Mouse (Mus musculus) brain, embryonic 18.5 days (tissue): ENCODE results near the gene Ensa.
A peak's percentile ranks its signal among the peaks of the same experiment; 100 is the strongest.
"Not testable (repeated sequence)": the region's sequence is repeated elsewhere in the genome, so short reads cannot be mapped to it uniquely, and the experiment has no call there.

Experiments
- DNase-seq: peaks from one replicate; pipeline ENCODE4 v3.0.0-alpha.2; 2012; ENCODE audit warnings: low read depth, low spot score

The Ensa gene

DNA sequence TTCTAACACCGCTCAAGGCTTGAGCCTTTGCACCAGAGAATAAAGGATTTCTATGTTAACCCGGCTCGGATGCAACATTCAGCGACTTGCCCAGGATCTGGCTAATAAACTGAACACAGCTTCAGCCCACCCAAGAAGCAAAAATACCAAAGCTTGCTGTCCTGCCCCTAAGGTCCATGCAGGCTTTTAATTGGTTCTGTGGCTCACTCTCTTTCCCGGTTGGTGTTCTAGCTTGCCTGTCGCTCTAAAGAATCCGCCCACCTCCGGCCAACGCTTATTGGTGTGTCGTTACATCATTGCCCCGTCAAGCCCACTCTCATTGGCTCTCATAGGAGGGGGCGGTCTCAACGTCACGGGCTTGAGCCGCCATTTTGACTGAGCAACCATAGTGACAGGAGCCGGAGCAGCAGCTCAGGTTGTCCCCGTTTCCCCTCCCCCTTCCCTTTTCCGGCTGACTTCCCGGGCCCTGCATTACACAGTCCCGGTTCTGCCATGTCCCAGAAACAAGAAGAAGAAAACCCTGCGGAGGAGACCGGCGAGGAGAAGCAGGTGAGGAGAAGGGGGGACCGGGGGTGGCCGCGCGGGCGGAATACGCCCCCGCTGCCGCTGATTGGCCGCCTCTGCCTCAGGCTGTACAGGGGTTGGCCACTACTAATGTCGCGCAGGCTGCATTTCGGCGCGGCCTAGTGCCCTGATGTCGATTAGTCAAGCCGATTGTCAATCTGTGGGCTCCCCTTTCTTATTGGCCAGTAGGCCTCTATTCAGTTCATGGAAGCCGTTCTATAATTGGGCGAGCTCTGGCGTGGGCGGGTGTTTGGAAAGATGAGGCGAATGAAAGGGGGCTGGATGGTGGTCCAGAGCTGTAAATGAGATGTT is at the start of gene Ensa:
Gene Ensa, plus strand, starts transcription at position 366 of the 876 bp plus-strand sequence.
- peak; percentile 100 for DNase-seq

GRCm38 (mm10) chr3:95587754-95588603 is 36.8 kb upstream of the Ensa start:
- no peak for DNase-seq

GRCm38 (mm10) chr3:95588604-95589086 is 36.1 kb upstream of the Ensa start, which contains the start of gene Golph3l:
Gene Golph3l, plus strand, starts transcription at chr3:95588934.
- DNase-seq = peak; percentile 97

DNA sequence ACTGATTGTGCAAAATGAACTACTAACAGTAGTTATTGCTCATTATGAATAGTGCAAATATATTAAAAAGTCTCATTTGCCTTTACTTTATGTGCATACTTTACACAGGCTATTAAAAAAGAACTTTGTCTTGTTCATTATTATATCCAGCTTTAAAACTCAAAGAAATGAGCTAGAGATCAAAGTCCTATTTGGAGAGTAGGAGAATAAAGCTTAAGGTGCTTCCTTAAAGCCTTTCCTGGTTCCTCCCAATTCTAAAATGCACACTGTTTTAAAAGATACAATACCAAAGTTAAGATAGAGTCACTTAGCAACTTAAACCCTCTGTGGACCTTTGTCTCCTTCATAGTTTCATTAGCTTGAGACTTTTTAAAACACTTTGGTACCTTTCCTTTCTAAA is 26.1 kb upstream of the Ensa start:
- no peak for DNase-seq

- DNase-seq = no peak
Observed at GRCm38 (mm10) chr3:95601287-95601686, 23.5 kb upstream of the Ensa start.

GRCm38 (mm10) chr3:95606096-95606495 is 18.7 kb upstream of the Ensa start:
- DNase-seq = no peak

- DNase-seq = no peak
Observed at GRCm38 (mm10) chr3:95609195-95609594, 15.6 kb upstream of the Ensa start.

DNA sequence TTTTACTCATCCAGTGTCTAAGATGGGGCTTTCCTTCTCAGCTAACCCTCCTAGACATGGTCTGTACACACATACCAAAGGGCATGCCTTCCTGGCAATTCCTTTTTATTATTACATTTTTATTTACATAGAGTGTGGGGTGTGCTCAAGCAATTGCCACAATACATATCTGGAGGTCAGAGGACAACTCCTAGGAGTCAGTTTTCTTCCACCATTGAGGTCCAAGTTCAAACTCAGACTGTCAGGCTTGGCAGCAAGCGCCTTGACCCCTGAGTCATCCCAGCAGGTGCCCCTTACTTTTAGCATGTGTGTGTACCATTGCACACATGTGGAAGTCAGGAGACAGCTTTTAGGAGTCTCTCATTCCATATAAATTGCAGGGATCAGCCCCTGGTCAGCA is 10.8 kb upstream of the Ensa start:
- DNase-seq = no peak

DNA sequence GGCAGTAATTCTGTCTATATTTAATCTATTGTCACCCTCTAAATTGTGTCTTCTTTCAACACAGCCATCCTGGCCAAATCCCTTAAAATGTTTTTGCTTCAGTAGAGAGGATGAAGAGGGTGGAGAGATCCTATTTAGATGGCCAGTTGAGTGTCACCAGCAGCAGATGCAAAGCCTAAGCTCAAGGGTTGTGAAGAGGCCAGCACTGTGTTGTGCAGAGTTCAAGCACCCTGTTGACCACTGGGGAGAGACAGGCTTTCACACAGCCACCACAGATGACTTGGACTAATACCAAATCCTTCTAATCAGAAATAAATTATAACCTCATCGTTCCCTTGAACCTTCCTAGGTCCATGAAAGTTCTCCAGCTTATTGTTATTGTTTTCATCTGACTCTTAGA is 6.3 kb upstream of the Ensa start:
- DNase-seq = no peak

GRCm38 (mm10) chr3:95621241-95621640 is 3.6 kb upstream of the Ensa start:
- no peak for DNase-seq

GRCm38 (mm10) chr3:95622421-95622820 is 2.4 kb upstream of the Ensa start:
- DNase-seq = not testable (repeated sequence)

DNA sequence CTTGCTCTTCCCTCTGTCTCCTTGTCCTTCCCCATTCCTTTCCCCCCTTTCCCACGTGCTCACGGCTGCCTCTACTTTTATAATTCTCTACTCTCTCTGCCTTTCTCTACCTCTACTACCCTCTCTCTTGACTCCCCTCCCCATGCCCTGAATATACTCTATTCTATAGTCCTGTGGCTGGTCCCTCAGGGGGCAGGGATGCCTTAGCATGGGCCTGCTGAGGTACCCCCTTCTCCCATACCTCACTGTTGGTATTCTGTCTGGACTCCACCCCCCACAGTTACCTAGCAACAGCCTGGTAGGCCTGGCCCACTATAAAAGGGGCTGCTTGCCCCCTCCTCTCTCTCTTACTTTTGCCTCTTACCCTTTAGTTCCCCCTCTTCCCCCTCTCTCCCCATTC is 1.2 kb upstream of the Ensa start:
- no peak for DNase-seq

DNA sequence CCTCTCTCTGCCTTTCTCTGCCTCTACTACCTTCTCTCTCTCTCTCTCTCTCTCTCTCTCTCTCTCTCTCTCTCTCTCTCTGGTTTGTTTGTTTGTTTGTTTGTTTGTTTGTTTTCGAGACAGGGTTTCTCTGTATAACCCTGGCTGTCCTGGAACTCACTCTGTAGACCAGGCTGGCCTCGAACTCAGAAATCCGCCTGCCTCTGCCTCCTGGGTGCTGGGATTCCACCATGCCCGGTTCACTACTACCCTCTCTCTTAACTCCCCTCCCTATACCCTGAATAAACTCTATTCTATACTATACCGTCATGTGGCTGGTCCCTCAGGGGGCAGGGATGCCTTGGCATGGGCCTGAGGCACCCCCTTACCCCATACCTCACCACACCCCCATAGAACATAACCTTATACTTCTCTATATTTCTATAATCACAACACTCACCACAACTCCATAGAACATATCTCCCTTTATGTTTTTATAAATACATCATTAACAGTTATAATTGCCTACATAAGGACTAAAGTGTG is 740 bp upstream of the Ensa start:
- DNase-seq = not testable (repeated sequence)

DNA sequence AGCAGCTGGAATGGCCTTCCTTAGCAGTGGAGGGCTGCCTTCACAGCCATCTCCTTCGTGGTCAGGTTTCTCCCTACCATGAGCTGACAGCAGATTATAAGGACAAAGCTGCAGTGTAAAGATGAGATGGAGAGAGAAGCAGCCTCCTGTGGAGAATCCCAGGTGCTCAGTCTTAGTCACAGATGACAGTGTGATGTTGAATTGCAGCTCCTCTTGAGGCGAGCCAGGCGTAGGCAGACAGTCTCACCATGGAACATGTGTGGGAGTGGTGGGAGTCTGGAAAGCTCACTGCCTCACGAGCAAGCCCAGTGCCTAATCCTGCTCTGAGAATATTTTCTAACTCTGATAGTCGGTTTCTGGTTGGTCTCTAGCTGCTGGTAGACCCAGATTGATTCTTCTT is 3.0 kb downstream of the Ensa start:
- no peak for DNase-seq

DNA sequence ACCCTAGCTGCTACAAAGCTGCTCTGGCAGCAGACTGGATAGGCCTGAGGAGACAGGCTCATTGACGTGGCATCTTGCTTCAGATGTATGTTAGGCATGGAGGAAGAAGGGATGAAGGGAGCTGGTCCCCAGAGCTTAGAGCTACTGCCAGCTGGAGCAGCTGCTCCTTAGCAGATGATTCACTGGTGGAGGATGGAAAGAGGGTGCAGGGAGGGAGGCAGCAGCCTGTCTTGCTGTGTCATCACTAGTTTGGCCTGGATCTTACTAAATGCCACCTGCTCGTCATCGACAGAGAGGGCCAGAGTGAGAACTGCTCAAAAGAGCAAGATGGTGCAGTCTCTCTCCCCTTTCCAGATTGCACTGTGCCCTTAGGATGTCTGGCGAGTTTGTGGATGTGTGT is 5.0 kb downstream of the Ensa start:
- DNase-seq = no peak

GRCm38 (mm10) chr3:95630856-95631255 is 6.1 kb downstream of the Ensa start:
- no peak for DNase-seq

- DNase-seq = no peak
Observed at GRCm38 (mm10) chr3:95631304-95631703, 6.5 kb downstream of the Ensa start.

DNA sequence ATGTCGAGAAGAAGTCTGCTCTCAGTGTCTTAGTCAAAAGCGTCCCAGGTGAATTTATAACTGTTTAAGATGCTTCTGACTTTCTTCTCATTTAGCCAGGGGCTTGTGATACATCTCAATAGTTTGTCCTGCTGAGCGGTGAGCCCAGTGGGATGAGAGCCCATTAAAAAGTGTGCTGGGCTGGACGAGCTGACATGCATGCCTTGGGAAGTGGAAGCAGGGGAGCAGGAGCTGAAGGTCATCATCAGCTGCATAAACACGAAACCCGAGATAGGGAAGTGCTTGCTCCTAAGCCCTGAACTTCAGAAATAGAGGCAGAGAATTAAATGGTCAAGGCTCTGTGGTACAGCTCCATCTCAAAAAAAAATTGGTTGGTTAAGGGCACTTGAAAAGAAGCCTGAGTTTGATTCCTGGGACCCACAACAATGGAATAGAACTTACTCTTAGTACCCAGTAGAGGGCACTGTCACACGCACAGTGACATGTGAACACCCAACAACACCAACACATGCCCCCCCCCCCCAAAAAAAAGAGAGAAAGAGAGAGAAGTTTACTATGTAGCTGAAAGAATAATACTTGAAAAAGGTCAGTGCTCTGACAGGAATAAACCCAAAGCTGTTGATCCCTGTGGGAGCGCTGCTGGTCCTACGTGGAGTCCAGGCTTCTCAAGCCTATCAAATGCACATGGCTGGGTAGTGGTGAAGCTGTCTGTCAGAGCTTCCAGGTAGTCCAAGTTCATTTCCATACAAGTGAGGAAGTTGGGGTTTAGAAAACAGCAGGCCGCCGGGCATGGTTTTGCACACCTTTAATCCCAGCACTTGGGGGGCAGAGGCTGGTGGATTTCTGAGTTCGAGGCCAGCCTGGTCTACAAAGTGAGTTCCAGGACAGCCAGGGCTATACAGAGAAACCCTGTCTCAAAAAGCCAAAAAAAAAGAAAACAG is 8.1 kb downstream of the Ensa start:
- DNase-seq = no peak

DNA sequence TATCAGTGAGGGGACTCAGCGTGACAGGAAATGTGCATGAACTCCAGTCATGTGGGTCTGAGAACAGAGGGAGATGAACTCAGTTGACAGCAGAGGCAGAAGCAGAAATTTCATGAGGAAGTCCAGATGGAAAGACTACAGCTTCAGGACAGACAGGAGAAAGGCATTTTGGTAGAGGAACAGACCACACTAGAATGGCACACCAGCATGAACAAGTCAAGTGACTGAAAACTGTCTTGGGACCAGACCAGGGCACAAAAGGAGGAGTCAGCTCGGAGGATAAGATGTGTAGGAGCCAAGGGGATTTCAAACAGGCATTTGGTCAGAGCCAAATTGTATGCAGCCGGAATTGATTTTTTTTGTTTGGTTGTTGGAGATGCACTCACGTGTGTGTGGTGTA is 10.8 kb downstream of the Ensa start:
- DNase-seq = no peak

DNA sequence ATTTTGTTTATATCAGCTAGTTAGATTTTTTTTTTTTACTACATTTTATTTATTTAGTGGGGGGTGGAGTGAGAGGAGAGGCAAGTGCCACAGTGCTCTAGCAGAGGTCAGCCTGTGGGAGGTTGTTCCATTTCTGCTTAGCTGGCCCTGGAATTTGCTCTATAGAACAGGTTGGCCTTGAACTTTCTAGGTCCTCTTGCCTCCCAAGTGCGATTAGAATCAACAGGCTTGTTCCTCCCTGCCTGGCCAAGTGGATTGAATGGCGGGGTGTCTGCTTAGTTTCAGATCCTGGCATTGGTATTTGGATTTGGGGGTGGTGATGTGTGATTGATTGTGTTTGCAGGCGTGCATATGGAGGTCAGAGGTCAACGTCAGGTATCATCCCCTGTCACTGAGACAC is 11.3 kb downstream of the Ensa start:
- DNase-seq = no peak

DNA sequence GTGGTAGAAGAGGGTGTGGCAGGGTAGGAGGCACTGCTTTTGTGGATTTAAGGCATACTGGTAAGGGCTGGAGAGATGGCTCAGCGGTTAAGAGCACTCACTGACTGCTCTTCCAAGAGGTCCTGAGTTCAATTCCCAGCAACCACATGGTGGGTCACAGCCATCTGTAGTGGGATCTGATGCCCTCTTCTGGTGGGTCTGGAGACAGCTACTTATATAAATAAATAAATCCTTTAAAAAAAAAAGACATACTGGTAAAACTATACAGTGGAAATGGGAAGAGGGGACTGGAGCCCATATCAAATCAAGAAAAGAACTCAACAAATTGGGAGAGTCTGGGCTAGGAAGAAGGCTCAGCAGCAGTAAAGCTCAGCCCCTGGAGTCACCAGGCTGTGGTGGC is 14.9 kb downstream of the Ensa start:
- no peak for DNase-seq
